Mouse (Mus musculus): ENCODE data around the gene Ppp1r9a.

Gene Ppp1r9a

DNA sequence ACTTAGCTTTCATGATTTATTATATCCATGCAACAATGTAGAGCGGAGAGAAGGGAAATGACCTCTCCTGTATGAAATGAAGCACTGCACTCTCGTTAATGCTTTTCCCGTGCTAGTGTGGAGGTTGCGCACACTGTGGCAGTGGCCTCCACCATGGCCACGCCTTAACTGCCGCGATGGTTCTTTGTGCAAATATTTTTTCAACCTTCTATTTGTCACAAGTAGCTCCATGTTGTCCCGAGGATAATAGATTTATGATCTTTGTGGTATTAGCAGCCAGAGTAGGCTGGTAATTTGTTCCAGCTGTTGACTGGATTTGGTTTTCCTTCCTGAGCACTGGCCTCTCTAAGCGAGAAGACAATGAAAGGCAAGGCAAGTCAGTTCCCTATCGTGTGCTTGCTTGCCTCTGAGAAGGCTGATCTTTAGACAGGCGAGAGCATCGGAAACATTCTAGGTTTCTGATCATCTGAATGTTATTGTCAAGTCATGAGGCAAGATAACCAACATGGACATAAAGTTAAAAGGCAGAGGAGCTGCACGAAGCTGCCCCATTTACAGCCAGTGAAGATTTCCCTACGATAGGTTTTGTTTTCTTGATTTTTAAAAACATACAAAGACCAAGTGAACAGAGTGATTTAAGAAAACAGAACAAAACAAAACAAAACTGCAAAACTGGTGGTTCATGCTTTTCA is 50.5 kb downstream of the Ppp1r9a start:
- DNase-seq (ENCODE audit: low read depth in 1 of 2, low spot score in 2 of 2): no peak

DNA sequence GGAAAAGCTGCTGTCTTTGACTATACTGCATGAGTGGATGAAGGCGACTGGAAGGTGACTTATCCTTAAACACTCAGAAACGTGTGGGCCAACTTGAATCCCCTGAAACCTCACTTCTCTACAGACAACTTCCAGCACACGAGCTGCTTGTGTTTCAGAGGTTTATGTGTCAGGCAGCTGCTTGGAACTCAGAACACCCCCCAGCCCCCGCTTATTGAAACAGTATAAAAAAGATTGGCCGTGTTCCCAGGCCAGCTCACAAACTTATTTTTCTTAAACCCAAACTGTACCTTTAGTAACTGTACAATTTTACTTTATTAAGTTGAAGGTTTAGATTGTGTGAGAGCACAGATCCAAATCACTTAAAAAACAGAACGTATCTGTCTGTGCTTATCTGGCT is 53.9 kb downstream of the Ppp1r9a start:
- DNase-seq (ENCODE audit: low read depth in 1 of 2, low spot score in 2 of 2): no peak

DNA sequence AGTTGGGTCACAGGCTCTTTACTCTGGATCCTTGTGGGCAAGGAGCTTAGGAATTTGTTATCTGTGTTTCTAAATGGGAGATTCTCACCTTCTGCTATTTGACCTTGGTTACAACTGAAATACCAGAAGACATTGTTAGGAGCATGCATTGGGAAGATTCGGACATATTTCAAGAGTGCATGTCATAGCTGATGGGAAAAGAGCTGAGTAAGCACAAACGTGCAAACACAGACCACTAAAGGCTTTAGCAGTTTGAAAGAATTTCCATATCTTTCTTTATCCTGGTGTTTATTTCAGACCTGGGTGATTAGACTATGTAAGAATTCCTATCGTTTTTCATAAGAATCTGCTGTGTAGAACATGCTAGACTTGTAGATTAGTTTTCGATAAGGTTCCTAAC is 59.5 kb downstream of the Ppp1r9a start:
- no peak for DNase-seq (ENCODE audit: low read depth in 1 of 2, low spot score in 2 of 2)

DNA sequence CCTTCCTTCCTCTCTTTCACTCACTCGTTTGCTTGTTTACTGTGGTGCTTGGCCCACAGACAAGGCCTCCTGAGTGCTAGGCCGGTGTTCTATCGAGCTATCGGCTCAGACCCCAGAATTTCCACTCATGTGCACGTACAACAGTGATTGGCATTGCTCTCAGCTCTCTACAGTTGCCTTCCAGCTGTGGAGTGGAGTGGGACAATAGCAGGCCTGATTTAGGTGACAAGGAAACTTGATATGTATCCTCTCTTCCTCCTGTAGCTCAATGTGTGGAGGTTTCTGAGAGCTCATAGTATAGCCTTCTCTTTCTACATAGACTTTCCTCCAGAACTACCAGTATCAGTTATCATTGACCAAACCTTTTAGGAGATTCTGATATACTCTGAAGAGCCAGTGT is 60.3 kb downstream of the Ppp1r9a start:
- no peak for DNase-seq (ENCODE audit: low read depth in 1 of 2, low spot score in 2 of 2)

DNA sequence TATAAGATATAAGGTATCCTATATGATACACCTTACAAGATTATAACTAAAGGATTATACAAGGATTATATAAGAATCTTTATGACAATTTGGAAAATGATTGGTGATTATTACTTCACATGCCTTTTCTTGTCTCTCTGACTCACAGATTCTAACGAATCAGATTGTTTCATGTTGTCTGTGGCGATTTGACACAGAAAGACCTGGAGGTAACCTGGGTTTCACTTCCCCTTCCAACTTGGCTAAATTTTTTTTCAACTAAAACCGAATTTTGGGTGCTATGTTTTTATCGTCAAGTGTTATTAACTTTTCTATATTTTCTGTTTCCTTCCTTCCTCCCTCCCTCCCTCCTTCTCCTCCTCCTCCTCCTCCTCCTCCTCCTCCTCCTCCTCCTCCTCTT is 64.5 kb downstream of the Ppp1r9a start:
- DNase-seq (ENCODE audit: low read depth in 1 of 2, low spot score in 2 of 2): no peak

DNA sequence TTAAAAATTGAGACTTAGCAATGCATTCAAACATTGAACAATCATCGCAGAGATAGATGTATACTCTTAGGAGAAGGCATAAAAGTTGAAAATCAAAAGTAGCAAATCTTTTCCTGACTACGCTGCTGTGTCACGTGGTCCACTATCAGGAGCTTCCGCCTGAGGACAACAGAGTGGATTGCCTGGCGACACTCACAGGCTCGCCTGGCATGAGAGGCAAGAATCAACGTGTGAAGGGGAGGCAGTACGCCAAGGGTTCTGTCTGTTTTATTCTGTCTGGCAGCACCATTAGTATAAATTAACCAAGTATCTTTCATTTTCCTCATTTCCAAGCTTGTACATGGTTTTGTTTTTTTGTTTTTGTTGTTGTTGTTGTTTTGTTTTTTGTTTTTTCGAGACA is 68.5 kb downstream of the Ppp1r9a start:
- DNase-seq (ENCODE audit: low read depth in 1 of 2, low spot score in 2 of 2): no peak

DNA sequence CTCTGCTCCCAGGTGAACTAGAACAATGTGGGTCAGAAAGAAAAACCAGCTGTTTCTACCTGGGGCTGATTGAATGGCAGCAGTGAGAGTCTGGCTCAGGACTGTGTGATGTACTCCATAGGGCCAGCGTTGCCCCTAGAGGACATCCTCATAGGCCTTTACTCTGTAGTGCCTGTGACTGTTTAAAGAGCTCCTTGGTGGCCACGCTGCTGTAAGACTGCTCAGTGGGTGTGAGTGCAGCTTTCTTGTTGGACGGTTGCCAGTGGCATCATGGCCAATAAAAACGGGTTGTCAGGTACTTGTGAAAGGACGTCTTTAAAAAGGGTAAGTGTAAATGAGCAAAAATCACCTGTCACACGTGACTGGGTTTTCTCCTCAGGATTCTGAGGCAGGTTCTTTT is 70.1 kb downstream of the Ppp1r9a start:
- no peak for DNase-seq (ENCODE audit: low read depth in 1 of 2, low spot score in 2 of 2)

DNA sequence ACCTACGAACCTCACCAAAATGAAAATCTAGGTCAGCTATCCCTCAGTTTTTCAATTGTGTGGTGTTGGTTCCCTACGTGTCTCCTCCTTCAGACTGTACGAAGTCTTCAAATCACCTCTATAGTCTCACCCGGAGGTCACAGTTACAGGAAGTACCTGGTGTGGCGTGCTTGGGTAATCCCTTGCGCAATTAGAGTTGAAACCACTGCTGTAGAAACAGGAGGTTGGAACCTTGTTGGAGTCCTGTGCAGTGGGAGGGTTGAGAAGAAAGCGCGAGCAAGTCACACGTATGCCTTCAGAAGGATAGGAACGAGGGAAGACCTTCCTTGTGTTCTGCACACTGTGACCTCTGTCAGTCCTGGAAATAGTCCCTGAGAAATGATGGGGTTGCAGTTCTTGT is 70.6 kb downstream of the Ppp1r9a start:
- DNase-seq (ENCODE audit: low read depth in 1 of 2, low spot score in 2 of 2): peak; percentile 42 to 51

DNA sequence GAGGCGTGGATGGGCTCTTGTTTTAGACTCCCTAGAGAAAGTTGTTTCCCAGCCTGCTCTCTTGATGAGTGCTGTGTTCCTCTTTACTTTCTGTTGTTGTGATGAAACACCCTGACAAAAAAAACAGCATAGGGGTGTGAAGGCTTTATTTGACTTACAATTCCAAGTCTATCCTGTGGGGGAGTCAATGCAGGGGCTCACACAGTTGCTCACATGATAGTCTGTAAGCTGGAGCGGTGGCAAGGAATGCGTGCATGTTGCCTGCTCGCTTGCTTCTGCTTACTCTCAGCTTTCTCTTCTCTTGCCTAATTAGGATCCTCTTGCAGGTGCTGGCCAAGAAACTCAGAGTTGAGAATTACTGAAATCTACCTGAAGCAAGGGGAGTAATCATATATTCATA is 74.8 kb downstream of the Ppp1r9a start:
- DNase-seq (ENCODE audit: low read depth in 1 of 2, low spot score in 2 of 2): peak in 1 of 2 experiments; percentile 3

DNA sequence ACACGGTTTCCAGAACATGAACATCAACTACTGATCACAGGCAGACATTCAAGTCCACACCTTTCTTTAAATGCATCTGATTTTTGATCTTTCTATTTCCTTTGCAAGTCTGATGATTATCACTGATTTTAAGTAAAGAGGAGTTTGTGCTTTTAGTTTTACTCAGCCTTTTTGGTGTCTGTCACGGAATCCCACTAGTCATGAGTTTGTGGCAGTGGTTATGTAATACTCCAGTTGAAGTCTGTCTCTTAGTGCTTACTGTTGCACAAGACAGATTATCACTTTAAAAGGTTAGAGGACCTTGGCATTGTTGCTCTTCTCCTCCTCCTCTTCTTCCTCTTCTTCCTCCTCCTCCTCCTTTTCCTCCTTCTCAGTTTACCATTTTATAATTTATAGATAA is 75.5 kb downstream of the Ppp1r9a start:
- peak in 1 of 2 experiments; percentile 8 for DNase-seq (ENCODE audit: low read depth in 1 of 2, low spot score in 2 of 2)

DNA sequence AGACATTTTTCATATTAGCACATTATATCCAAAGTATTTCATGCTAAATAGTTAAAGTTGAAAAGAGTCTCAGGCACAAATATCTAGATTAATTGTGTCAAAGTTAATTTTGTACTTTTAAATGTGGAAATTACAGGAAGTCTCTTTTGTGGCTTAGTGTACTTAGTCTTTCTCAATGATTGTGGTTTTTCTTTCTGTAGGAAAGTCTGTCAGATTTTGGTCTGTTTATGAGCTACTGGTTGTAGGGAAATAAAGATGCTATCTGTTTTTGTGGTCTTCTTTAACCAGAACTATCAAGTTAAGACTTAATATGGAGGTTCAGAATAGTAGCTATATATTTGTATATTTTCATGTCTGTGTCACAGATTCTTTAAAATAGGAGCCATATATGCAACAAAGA is 76.2 kb downstream of the Ppp1r9a start:
- no peak for DNase-seq (ENCODE audit: low read depth in 1 of 2, low spot score in 2 of 2)

DNA sequence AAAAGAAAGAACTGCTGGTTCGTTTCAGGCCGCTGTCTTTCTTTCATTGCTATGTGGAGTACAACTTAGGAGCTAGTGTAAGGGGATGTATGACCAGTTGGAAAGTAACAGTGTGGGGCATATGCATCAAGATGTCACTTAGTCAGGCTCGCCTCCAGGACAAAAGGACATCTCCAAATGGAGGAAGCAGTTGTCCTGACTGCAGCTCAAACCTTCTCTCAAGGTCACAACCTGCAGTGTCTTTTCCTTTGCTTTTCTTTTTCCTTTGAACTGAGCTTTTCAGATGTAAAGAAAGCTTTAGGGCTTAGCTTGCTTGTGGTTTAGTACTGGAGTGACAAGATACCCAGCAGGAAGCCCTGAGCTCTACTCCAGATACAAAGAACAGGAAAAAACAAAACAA is 77.4 kb downstream of the Ppp1r9a start:
- DNase-seq (ENCODE audit: low read depth in 1 of 2, low spot score in 2 of 2): no peak

DNA sequence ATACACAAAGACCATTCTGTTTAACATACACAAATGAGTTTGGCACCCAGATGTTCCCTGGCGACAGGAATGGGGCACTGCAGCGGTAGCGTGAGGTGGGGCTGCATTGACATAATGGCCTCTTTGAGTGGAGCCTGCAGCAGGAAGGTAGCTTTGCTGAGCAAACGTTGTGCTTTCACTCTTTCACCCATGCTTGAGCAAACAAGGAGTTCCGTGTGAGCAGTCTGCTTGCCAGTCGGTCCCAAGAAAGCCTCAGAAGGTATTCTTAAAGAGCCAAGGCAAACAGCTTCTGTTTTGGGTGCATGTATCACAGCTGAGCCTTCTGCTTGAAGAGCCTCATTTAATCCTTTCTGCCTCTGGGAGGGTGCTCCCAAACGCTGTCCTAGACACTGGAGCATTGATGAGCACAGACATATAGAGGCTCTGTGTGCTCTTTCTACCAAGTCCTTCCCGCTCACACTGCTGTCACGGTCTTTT is 80.0 kb downstream of the Ppp1r9a start:
- no peak for DNase-seq (ENCODE audit: low read depth in 1 of 2, low spot score in 2 of 2)

DNA sequence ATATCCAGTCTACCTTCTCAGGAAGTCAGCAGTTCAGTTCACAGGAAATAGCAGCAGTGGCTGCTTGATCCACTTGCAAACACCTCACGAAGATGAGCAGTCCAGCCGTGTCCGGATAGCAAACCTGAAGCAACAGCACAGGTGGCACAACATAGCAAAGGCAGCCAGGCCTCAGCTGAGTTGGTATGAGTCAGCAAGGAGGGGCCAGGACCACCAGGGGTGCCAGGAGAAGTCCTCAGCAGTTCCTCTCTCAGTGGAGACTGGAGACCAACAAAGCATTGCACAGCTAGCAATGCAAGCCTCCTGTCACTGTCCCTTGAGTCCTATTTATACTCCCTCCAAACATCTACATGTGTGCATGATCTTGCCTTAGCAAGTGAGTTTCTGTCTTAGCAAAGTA is 83.0 kb downstream of the Ppp1r9a start:
- DNase-seq (ENCODE audit: low read depth in 1 of 2, low spot score in 2 of 2): no peak

DNA sequence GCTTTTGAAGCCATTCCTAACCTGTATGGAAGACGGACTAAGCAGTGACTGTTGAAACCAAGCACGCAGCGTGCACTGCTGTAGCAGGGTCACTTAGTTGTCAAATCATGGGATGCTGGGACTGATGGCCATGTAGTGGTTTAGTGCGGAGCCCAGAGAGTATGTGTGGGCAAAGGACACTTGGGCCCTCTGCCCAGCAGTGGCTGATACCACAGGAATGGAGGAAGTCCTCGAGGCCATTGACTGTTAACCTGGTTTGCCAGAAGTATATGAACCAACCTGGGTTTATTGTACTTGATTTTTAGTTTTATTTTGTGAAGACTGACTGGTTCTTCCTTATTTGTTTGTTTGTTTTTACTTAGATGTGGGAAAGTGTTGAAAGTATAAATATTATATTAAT is 84.4 kb downstream of the Ppp1r9a start:
- no peak for DNase-seq (ENCODE audit: low read depth in 1 of 2, low spot score in 2 of 2)

DNA sequence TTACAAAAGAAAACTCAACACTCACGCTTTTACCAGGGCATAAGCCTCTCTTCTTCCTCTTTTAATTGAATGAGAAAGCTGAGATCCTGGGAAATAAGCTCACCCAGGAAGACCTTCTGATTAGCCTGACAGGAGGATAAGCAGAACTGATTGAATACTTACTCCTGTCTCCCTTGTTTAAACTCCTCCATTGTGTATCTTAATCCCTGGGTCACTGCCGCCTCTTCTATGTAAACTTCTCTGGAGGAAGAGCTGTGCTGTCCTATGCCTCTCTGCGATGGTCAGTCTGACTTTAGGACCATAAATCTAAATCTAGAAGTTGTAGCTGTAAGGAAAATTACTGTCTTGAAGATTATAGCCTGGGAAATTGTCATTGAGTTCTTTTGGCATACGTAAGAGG is 86.0 kb downstream of the Ppp1r9a start:
- no peak for DNase-seq (ENCODE audit: low read depth in 1 of 2, low spot score in 2 of 2)

DNA sequence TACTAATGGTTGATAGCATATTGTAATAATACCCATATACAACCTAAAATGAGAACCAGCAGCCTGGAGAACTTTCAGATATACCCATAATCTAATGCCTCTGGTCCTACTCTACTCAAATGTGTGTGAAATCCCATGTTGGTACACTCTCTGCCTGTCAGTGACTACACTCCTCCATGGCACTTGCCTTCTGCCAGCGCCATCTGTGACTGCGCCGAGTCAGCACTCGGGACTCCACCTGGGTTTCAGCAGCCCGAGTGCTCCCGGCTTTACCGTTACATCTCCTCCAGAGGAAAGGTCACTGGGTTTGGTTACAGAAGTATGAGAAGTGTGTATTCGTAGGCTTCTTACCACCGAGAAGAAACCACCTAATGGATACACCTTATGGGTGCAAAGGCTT is 89.6 kb downstream of the Ppp1r9a start:
- no peak for DNase-seq (ENCODE audit: low read depth in 1 of 2, low spot score in 2 of 2)

DNA sequence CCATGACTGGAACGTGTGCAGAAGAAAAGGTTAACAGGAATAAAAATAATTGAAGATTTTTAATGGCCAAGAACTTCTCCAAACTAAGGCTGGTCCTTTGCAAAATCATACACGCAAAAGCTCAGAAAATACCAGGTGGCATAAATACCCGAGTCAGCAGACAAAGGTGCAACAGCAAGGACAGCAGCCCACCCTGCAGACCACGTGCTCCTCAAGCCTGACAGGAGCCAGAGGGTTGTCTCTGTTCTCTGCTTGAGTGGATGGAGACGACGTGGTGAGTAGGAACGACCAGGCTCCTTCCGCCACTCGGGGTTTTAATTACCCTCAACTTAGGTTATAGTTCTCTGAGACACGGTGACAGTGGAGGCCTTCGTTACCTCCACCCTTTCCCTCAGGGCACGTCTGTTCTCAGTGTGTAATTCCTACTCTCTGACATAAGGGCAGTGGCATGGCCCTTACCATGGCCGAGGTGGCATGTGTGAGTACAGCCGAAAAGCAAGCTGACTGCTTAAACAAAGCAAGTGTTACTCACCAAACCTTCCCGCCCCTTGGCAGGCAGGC is 91.0 kb downstream of the Ppp1r9a start:
- no peak for DNase-seq (ENCODE audit: low read depth in 1 of 2, low spot score in 2 of 2)

DNA sequence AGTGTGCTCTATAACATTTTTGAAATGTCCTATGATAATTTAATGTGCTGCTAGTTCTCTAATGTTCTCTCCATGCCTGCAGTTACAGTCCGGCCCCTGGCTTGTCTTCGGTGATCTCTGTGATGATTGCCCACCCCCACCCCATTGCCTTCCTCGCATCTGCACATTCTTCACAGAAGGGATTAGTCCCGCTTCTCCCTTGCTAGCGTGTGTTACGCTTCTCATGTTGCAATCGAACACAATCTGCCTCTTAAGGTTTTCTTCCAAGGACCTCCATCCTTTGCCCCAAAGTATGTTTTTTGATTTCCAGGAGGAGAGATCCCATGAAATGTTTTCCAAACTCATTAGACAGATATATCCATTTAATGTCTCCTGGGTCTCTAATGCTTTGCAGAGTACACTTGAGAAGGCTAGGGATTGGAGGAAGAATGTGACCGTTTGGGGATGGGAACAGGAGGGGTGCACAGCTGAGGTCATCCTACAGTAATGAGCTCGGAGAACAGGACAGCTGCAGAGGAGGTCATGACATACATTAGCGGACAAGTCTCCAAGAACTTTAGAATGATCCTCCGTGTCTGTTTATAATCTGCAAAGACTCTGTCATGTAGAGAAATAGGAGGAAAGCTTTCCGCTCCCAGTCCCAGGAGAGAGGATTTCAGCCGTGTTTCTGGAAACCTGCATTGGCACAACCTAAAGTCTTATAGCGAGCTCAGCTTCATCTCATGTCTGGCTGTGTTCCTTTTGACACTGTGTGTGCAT is 91.6 kb downstream of the Ppp1r9a start:
- DNase-seq (ENCODE audit: low read depth in 1 of 2, low spot score in 2 of 2): no peak

DNA sequence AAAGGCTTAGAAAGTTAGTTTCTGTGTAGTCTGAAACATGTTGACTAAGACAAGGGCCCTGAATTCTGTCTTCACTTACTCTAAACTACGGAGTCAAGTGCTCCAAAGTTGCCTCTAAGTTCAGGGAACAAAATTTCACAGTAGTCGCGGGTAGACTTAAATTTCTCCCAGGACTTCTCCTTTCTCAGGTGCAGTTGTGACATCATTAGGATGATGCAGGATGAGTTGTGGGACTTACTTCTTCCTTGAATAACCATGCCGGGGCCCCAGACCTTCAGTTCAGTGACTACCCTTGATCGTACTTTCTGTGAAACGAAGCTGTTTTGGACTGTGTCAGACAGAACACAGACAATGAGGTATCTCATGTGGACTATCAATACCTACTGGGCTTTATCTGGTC is 94.9 kb downstream of the Ppp1r9a start:
- DNase-seq (ENCODE audit: low read depth in 1 of 2, low spot score in 2 of 2): no peak

DNA sequence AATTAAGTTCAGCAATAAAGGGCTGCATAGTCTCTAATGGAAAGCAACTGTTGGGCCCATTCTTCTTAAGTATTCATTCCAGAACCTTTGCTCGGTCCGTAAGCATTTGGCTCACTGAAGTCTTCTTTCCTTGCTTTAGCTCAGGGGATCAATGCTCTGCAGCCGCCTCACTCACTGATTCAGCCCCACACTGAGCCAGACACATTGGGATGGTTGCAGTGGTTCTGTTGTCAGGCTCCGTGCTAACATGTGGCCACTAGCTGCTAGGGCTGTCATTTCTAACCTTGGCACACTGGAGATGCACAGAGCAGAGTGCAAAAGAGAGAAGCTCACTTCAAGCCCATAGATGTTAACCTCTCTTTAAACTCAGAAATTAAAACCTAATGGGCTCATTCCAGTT is 96.2 kb downstream of the Ppp1r9a start:
- no peak for DNase-seq (ENCODE audit: low read depth in 1 of 2, low spot score in 2 of 2)

DNA sequence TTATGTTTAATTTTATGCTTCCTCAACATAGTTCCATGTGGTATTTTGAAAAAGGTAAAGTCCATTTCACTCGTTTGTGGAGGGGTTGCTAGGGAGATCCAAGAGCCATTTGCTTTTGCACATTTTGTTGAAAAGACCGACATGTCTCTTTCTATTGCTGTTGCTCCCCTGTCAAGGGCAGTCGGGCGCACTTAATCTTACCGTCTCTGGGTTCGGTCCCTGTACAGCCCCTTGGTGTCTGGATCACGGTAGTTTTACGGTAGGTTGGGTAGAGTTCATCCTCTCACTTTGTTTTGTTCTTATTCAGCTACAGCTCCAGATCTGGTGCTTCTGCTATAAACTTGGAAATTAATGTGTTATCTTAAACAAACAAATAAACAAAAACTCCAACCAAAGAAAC is 98.1 kb downstream of the Ppp1r9a start:
- no peak for DNase-seq (ENCODE audit: low read depth in 1 of 2, low spot score in 2 of 2)
